In the genomic region with DNA sequence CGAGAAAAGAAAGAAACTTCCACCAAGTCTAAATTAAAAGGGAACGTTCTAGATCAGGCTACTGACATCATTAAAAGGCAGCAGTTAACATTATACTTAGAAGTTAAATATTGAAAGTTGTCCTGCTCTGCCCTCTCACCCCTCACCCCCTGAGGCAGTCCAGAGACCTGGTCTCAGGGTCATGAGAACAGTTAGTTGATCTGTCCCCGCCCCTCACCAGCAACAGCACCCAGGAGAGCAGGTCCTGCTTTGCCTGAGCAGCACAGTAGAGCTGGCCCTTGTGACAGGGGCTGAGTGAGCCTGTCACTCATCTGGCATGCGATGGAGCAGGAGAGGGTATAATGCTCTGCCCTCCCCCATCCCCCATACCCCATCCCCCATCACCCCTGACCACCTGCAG, we compare ENCODE assay signal across 22 mouse cellular contexts. TPM values are rescaled to one million over a fixed set of nuclear protein-coding genes. Genes with fewer than 3 reads are reported as not detected.
DNase-seq lines count a peak whose midpoint lies in the region; ATAC-seq and TF ChIP-seq lines count a peak whose summit lies in the region.
"Had no signal": no experiment of that assay in that cellular context is flagged by ENCODE, and none has a peak within 500 bp of the region (broad histone marks: within the 10 kb centered on the region; RNA-seq: fewer than 3 reads in every experiment).

No protein-coding gene starts in this region.

- no peak overlapping the region for H3K4me3 ChIP-seq in stomach, embryonic 14.5 days (ENCODE audit: low read depth, low read length)
- no peak overlapping the region for H3K4me3 ChIP-seq in stomach, postnatal 0 days (ENCODE audit: low read depth, low read length)
- H3K4me3 ChIP-seq in liver, embryonic 12.5 days, result no peak overlapping the region
- H3K4me3 ChIP-seq: embryonic facial prominence, embryonic 12.5 days; gastrocnemius, adult 2 months; limb, embryonic 13.5 days; midbrain, embryonic 13.5 days had no signal

- DNase-seq in stomach, postnatal 0 days (ENCODE audit: low spot score), result no peak
- DNase-seq in kidney, postnatal 10 days, result peak; percentile 67
- DNase-seq in left cerebral cortex, postnatal 14 days (ENCODE audit: low spot score in 2 of 2), result no peak
- DNase-seq in adrenal gland, adult 18-20 months (ENCODE audit: low spot score in 2 of 2), result no peak
- DNase-seq in cerebellum, postnatal 4 days (ENCODE audit: low spot score in 2 of 2), result no peak
- DNase-seq: adrenal gland, adult 2 months; cerebellum, adult 18-20 months; cerebellum, postnatal 14 days; forebrain, postnatal 0 days; gastrocnemius, adult 2 months; heart, postnatal 4 days; lung, adult 2 months; lung, postnatal 14 days had no signal

- TF ChIP-seq EP300 in stomach, postnatal 0 days (optimal IDR thresholded peaks at IDR 0.05), result no peak

- no peak overlapping the region for H3K4me2 ChIP-seq in stomach, embryonic 14.5 days (replicated peaks; ENCODE audit: low read depth, low read length)
- no peak overlapping the region for H3K4me2 ChIP-seq in stomach, postnatal 0 days (replicated peaks; ENCODE audit: low read depth)
- no peak overlapping the region for H3K4me2 ChIP-seq in liver, embryonic 12.5 days
- H3K4me2 ChIP-seq: embryonic facial prominence, embryonic 12.5 days; hindbrain, embryonic 14.5 days; limb, embryonic 13.5 days; midbrain, embryonic 13.5 days had no signal

- no peaks in the 10 kb centered on the region for H3K4me1 ChIP-seq in stomach, embryonic 14.5 days (ENCODE audit: control insufficient read depth, insufficient read depth, low read length)
- H3K4me1 ChIP-seq in stomach, postnatal 0 days (replicated peaks; ENCODE audit: control insufficient read depth, insufficient read depth), result no peaks in the 10 kb centered on the region
- no peaks in the 10 kb centered on the region for H3K4me1 ChIP-seq in liver, embryonic 12.5 days
- H3K4me1 ChIP-seq: embryonic facial prominence, embryonic 12.5 days; limb, embryonic 13.5 days had no signal

- intact Hi-C loops in left cerebral cortex, postnatal 14 days (cut with DNase I), result no loop called here

- 0 out of 2 replicates have a peak, but pooled peaks have one; percentile 14 for ATAC-seq in stomach, embryonic 14.5 days (ENCODE audit: insufficient number of reproducible peaks, insufficient read depth, low FRiP score, low read depth)
- no peak for ATAC-seq in stomach, postnatal 0 days (ENCODE audit: low FRiP score, low TSS enrichment)
- peak; percentile 69 for ATAC-seq in liver, embryonic 12.5 days
- ATAC-seq: forebrain, postnatal 0 days; midbrain, embryonic 13.5 days; Patski had no signal

- no peak overlapping the region for H3K27ac ChIP-seq in stomach, embryonic 14.5 days (ENCODE audit: low read length)
- no peak overlapping the region for H3K27ac ChIP-seq in stomach, postnatal 0 days (replicated peaks)
- H3K27ac ChIP-seq in liver, embryonic 12.5 days, result no peak overlapping the region
- H3K27ac ChIP-seq: embryonic facial prominence, embryonic 12.5 days; gastrocnemius, adult 2 months; hindbrain, embryonic 14.5 days; limb, embryonic 13.5 days; midbrain, embryonic 13.5 days had no signal

- no peak overlapping the region for H3K9ac ChIP-seq in stomach, embryonic 14.5 days (replicated peaks; ENCODE audit: low read depth, low read length)
- no peak overlapping the region for H3K9ac ChIP-seq in stomach, postnatal 0 days (ENCODE audit: low read length)
- no peak overlapping the region for H3K9ac ChIP-seq in liver, embryonic 12.5 days
- H3K9ac ChIP-seq: embryonic facial prominence, embryonic 12.5 days; forebrain, postnatal 0 days; hindbrain, embryonic 14.5 days; limb, embryonic 13.5 days; midbrain, embryonic 13.5 days had no signal

- no peak for TF ChIP-seq CTCF in stomach, postnatal 0 days (IDR thresholded peaks at IDR 0.05; ENCODE audit: low read depth)

- WGBS in stomach, embryonic 14.5 days, result 77% methylated on average over 4 of the region's 4 CpGs
- WGBS in stomach, postnatal 0 days, result 76% methylated on average over 4 of the region's 4 CpGs
- 57% methylated on average over 4 of the region's 4 CpGs for WGBS in liver, embryonic 12.5 days (ENCODE audit: insufficient replicate concordance)

- no peaks in the 10 kb centered on the region for H3K27me3 ChIP-seq in stomach, embryonic 14.5 days (ENCODE audit: control insufficient read depth, insufficient read depth, low read length)
- no peaks in the 10 kb centered on the region for H3K27me3 ChIP-seq in stomach, postnatal 0 days (ENCODE audit: control insufficient read depth, insufficient read depth, low read length)
- H3K27me3 ChIP-seq in liver, embryonic 12.5 days (replicated peaks), result peaks cover 9% of the 10 kb centered on the region; the same call in 1 of the 2 replicates
- H3K27me3 ChIP-seq: embryonic facial prominence, embryonic 12.5 days; limb, embryonic 13.5 days had no signal

- H3K9me3 ChIP-seq in stomach, embryonic 14.5 days (ENCODE audit: control insufficient read depth, low read depth, low read length), result no peaks in the 10 kb centered on the region
- no peaks in the 10 kb centered on the region for H3K9me3 ChIP-seq in stomach, postnatal 0 days (ENCODE audit: control insufficient read depth, low read length)
- H3K9me3 ChIP-seq in liver, embryonic 12.5 days (replicated peaks), result no peaks in the 10 kb centered on the region
- H3K9me3 ChIP-seq: embryonic facial prominence, embryonic 12.5 days; limb, embryonic 13.5 days; midbrain, embryonic 13.5 days had no signal

- no peaks in the 10 kb centered on the region for H3K36me3 ChIP-seq in stomach, embryonic 14.5 days (ENCODE audit: control insufficient read depth, insufficient read depth, low read length)
- H3K36me3 ChIP-seq in stomach, postnatal 0 days (ENCODE audit: control insufficient read depth, insufficient read depth, low read length), result no peaks in the 10 kb centered on the region
- H3K36me3 ChIP-seq in liver, embryonic 12.5 days, result no peaks in the 10 kb centered on the region
- H3K36me3 ChIP-seq: embryonic facial prominence, embryonic 12.5 days; limb, embryonic 13.5 days; midbrain, embryonic 13.5 days had no signal

RNA-seq across cellular contexts. Expression of a gene that starts 25.4 kb away (rescaled TPM):
- polyA plus RNA-seq in stomach, embryonic 14.5 days (2014; fragmentation: Nextera tagmentation; extraction: Ambion mirVana), result 193 and 202 TPM in 2 replicates
- polyA plus RNA-seq in stomach, postnatal 0 days (2015; fragmentation: Nextera tagmentation; extraction: Ambion mirVana), result 64.8 and 67.5 TPM in 2 replicates
- polyA plus RNA-seq in liver, embryonic 12.5 days (2016; fragmentation: Nextera tagmentation; extraction: Ambion mirVana), result 168 and 174 TPM in 2 replicates
- total RNA-seq in left cerebral cortex, postnatal 14 days (2021), result 100 to 1,000 TPM; 112 to 115 TPM
- total RNA-seq in adrenal gland, adult 18-20 months (2021), result 100 to 1,000 TPM; 172 to 220 TPM

RNA-seq across cellular contexts. Expression of a gene that starts 37.4 kb away (rescaled TPM):
- polyA plus RNA-seq in stomach, embryonic 14.5 days (2014; fragmentation: Nextera tagmentation; extraction: Ambion mirVana), result 0.30 and 0.36 TPM in 2 replicates
- polyA plus RNA-seq in stomach, postnatal 0 days (2015; fragmentation: Nextera tagmentation; extraction: Ambion mirVana), result 0.02 and 0.24 TPM in 2 replicates
- polyA plus RNA-seq in liver, embryonic 12.5 days (2016; fragmentation: Nextera tagmentation; extraction: Ambion mirVana), result 0.06 and 0.08 TPM in 2 replicates
- 10 to 100 TPM; 24.1 to 24.9 TPM for total RNA-seq in left cerebral cortex, postnatal 14 days (2021)
- under 1 TPM in 1 of 2 experiments, not detected in 1; 0.51 TPM for total RNA-seq in adrenal gland, adult 18-20 months (2021)
- total RNA-seq: gastrocnemius, adult 2 months; heart, adult 8-10 months; heart, postnatal 4 days; monocyte, adult 5-6 weeks had no signal
